Mouse (Mus musculus): Measurements from ENCODE around the gene Gm10322.

DNA sequence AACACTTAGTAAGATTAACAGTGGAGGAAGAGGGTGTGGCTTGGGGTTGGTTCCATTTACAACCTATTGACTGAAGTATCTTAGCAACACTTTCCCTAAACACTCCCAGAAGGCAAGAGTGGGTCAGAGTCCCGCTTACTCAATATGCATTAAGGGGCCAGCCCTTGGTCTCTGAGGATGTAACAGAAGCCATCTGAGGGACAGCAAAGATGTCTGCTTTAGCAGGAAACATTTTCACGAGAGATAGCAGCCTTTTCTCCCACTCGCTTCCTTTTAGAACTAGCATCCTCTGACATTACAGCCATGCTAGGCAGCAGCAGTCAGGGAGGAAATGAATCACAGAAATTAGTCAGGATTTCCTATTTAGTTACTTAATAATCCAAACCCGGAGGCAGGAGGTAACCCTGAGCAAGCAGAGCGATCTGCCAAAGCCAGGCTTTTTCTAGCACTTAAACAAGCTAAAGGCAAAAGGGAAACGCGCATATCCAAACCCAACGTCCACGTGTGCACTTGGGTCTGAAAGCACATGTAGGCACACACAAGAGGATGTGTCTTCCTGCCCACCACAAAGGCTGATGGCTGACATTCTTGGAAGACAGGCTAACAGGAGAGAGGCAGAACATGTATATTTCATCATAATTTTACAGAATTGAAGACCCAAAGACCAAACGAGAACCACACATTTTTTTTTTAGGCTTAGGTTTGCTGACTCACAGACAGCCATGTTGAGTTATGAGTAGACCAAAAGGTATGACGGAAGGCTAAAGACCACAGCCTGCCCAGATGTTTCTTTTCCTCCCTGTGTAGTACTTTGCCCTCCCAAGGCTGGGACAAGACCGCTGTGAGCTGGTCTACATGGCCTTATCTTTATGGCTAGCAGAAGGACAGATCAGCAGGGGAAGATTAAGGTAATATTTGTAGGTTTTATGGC is 37.7 kb upstream of the Gm10322 start:
- TF ChIP-seq CTCF (IDR thresholded peaks at IDR 0.05; ENCODE audit: control insufficient read depth, insufficient read depth, low read length): no peak
- no peak for TF ChIP-seq POLR2A (IDR thresholded peaks at IDR 0.05; ENCODE audit: borderline replicate concordance, control insufficient read depth, low read depth, low read length)

All from bone marrow, adult 2 months (tissue).